ENCODE assay signal across 19 mouse cellular contexts in the genomic region with DNA sequence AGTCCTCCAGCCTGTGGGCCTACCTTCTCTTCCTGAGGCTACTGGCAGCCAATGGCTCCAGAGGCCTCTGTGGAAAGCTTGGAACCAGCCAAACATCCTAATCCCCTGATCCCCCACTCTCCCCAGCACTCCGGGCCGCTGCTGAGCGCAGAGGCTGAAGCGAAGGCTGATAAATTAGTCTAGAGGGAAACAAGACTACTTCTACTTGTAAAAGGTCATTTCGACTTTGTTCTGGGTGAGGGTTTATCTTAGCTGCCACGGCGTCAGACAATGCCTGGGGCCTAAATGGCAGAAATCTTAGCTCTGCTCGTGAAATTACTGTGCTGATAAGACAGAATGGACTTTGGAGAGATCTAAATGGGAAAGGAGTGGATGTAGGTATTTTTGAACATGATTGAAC.
DNase-seq lines count a peak whose midpoint lies in the region; ATAC-seq and TF ChIP-seq lines count a peak whose summit lies in the region.
"Had no signal": no experiment of that assay in that cellular context is flagged by ENCODE, and none has a peak within 500 bp of the region (broad histone marks: within the 10 kb centered on the region; RNA-seq: fewer than 3 reads in every experiment).

No protein-coding gene starts in this region.

- no peak overlapping the region for H3K4me2 ChIP-seq in heart, embryonic 13.5 days
- no peak overlapping the region for H3K4me2 ChIP-seq in midbrain, postnatal 0 days (ENCODE audit: low read depth, low read length, poor library complexity, severe bottlenecking)
- no peak overlapping the region for H3K4me2 ChIP-seq in intestine, embryonic 15.5 days (replicated peaks)
- no peak overlapping the region for H3K4me2 ChIP-seq in midbrain, embryonic 16.5 days (ENCODE audit: low read length)
- H3K4me2 ChIP-seq: limb, embryonic 12.5 days; neural tube, embryonic 15.5 days had no signal

- H3K4me1 ChIP-seq in heart, embryonic 13.5 days, result peaks cover 82% of the 10 kb centered on the region
- peaks cover 64% of the 10 kb centered on the region for H3K4me1 ChIP-seq in midbrain, embryonic 10.5 days
- no peaks in the 10 kb centered on the region; the same call in 1 of the 2 replicates for H3K4me1 ChIP-seq in midbrain, postnatal 0 days (ENCODE audit: insufficient read depth, low read length)
- H3K4me1 ChIP-seq in intestine, embryonic 15.5 days (replicated peaks), result peaks cover 15% of the 10 kb centered on the region
- peaks cover 15% of the 10 kb centered on the region for H3K4me1 ChIP-seq in midbrain, embryonic 16.5 days (ENCODE audit: control insufficient read depth, insufficient read depth, low read length)

- no peak overlapping the region for H3K4me3 ChIP-seq in heart, embryonic 13.5 days
- H3K4me3 ChIP-seq in midbrain, embryonic 10.5 days, result no peak overlapping the region
- no peak overlapping the region for H3K4me3 ChIP-seq in midbrain, postnatal 0 days (ENCODE audit: low read depth, low read length)
- H3K4me3 ChIP-seq in intestine, embryonic 15.5 days (replicated peaks), result no peak overlapping the region
- no peak overlapping the region for H3K4me3 ChIP-seq in midbrain, embryonic 16.5 days (ENCODE audit: low read depth, low read length)
- H3K4me3 ChIP-seq: gastrocnemius, adult 2 months; limb, embryonic 12.5 days; neural tube, embryonic 15.5 days had no signal

- DNase-seq in heart, adult 18-20 months, result no peak
- peak; percentile 34 for DNase-seq in midbrain, embryonic 10.5 days (ENCODE audit: low spot score)
- no peak for DNase-seq in midbrain, postnatal 0 days (ENCODE audit: low spot score)
- DNase-seq in kidney, adult 11 months, result no peak
- DNase-seq in frontal cortex, postnatal 36 days (ENCODE audit: low spot score in 2 of 2), result no peak
- DNase-seq: adrenal gland, postnatal 25 days; cerebellum, adult 9-10 months; gastrocnemius, adult 2 months; right cerebral cortex, postnatal 25 days; thymus, postnatal 36 days had no signal

- no peak for TF ChIP-seq CTCF in midbrain, postnatal 0 days (IDR thresholded peaks at IDR 0.05)

- H3K9me3 ChIP-seq in heart, embryonic 13.5 days, result no peaks in the 10 kb centered on the region
- no peaks in the 10 kb centered on the region for H3K9me3 ChIP-seq in midbrain, embryonic 10.5 days (replicated peaks)
- no peaks in the 10 kb centered on the region for H3K9me3 ChIP-seq in midbrain, postnatal 0 days (ENCODE audit: low read length)
- H3K9me3 ChIP-seq in intestine, embryonic 15.5 days, result no peaks in the 10 kb centered on the region
- no peaks in the 10 kb centered on the region for H3K9me3 ChIP-seq in midbrain, embryonic 16.5 days (replicated peaks; ENCODE audit: control insufficient read depth, low read length, poor library complexity, severe bottlenecking)
- H3K9me3 ChIP-seq: limb, embryonic 12.5 days; neural tube, embryonic 15.5 days had no signal

- H3K36me3 ChIP-seq in heart, embryonic 13.5 days, result no peaks in the 10 kb centered on the region
- H3K36me3 ChIP-seq in midbrain, embryonic 10.5 days, result no peaks in the 10 kb centered on the region
- H3K36me3 ChIP-seq in midbrain, postnatal 0 days (ENCODE audit: insufficient read depth, low read length), result no peaks in the 10 kb centered on the region
- H3K36me3 ChIP-seq in intestine, embryonic 15.5 days, result no peaks in the 10 kb centered on the region
- H3K36me3 ChIP-seq in midbrain, embryonic 16.5 days (ENCODE audit: control insufficient read depth, insufficient read depth, low read length), result no peaks in the 10 kb centered on the region
- H3K36me3 ChIP-seq: neural tube, embryonic 15.5 days had no signal

- peak overlapping the region; percentile 63 for H3K9ac ChIP-seq in heart, embryonic 13.5 days
- no peak overlapping the region for H3K9ac ChIP-seq in midbrain, postnatal 0 days (replicated peaks; ENCODE audit: low read length, poor library complexity, severe bottlenecking)
- no peak overlapping the region for H3K9ac ChIP-seq in intestine, embryonic 15.5 days
- H3K9ac ChIP-seq in midbrain, embryonic 16.5 days (ENCODE audit: low read depth, low read length), result no peak overlapping the region
- H3K9ac ChIP-seq: limb, embryonic 12.5 days; liver, embryonic 14.5 days; neural tube, embryonic 15.5 days had no signal

- WGBS in heart, embryonic 13.5 days, result 16% methylated on average over 8 of the region's 8 CpGs
- WGBS in midbrain, embryonic 10.5 days, result 32% methylated on average over 8 of the region's 8 CpGs
- WGBS in midbrain, postnatal 0 days, result 37% methylated on average over 8 of the region's 8 CpGs
- 34% methylated on average over 8 of the region's 8 CpGs for WGBS in intestine, embryonic 15.5 days
- WGBS in midbrain, embryonic 16.5 days, result 18% methylated on average over 8 of the region's 8 CpGs

- H3K27ac ChIP-seq in heart, embryonic 13.5 days (replicated peaks), result peak overlapping the region; percentile 85
- peak overlapping the region; percentile 70 for H3K27ac ChIP-seq in midbrain, embryonic 10.5 days (replicated peaks)
- H3K27ac ChIP-seq in midbrain, postnatal 0 days (ENCODE audit: low read depth, low read length), result no peak overlapping the region
- peak overlapping the region; percentile 36; the same call in 1 of the 2 replicates for H3K27ac ChIP-seq in intestine, embryonic 15.5 days
- H3K27ac ChIP-seq in midbrain, embryonic 16.5 days (ENCODE audit: low read length), result no peak overlapping the region
- H3K27ac ChIP-seq: gastrocnemius, adult 2 months; kidney, postnatal 0 days; limb, embryonic 12.5 days; liver, embryonic 14.5 days; neural tube, embryonic 15.5 days had no signal

- peaks cover 28% of the 10 kb centered on the region for H3K27me3 ChIP-seq in heart, embryonic 13.5 days (replicated peaks)
- H3K27me3 ChIP-seq in midbrain, embryonic 10.5 days (ENCODE audit: low read depth, poor library complexity, severe bottlenecking), result peaks cover 99% of the 10 kb centered on the region
- peaks cover 9% of the 10 kb centered on the region; the same call in 1 of the 2 replicates for H3K27me3 ChIP-seq in midbrain, postnatal 0 days (ENCODE audit: insufficient read depth, low read length)
- H3K27me3 ChIP-seq in intestine, embryonic 15.5 days (replicated peaks), result no peaks in the 10 kb centered on the region
- peaks cover 9% of the 10 kb centered on the region for H3K27me3 ChIP-seq in midbrain, embryonic 16.5 days (ENCODE audit: control insufficient read depth, insufficient read depth, low read depth, low read length)
- H3K27me3 ChIP-seq: limb, embryonic 12.5 days had no signal

- ATAC-seq in heart, embryonic 13.5 days (ENCODE audit: extremely low read depth, insufficient number of reproducible peaks, low FRiP score, low TSS enrichment), result no peak
- no peak for ATAC-seq in midbrain, postnatal 0 days (ENCODE audit: low FRiP score)
- ATAC-seq in intestine, embryonic 15.5 days, result peak; percentile 41
- 0 out of 2 replicates have a peak, but pooled peaks have one; percentile 36 for ATAC-seq in midbrain, embryonic 16.5 days
- ATAC-seq: inflammation-experienced regulatory T-cells, adult 6 months; Patski had no signal

Comparison
In these comparisons a context has a peak if more than half of its experiments do, and no peak if none do; other contexts are left out.
1. ATAC-seq: peak in intestine, embryonic 15.5 days (single experiment) and midbrain, embryonic 16.5 days (single experiment); none in heart, embryonic 13.5 days (single experiment) and midbrain, postnatal 0 days (single experiment).
2. H3K27ac ChIP-seq: peak in heart, embryonic 13.5 days (single experiment), midbrain, embryonic 10.5 days (single experiment) and intestine, embryonic 15.5 days (single experiment); none in midbrain, postnatal 0 days (single experiment) and midbrain, embryonic 16.5 days (single experiment).